In genomic region chr16:35717761-35718160, GRCm38 (mm10) we compare ENCODE assay signal across 21 mouse cellular contexts. TPM values are rescaled to one million over a fixed set of nuclear protein-coding genes. Genes with fewer than 3 reads are reported as not detected.
DNase-seq lines count a peak whose midpoint lies in the region; ATAC-seq and TF ChIP-seq lines count a peak whose summit lies in the region.
"Had no signal": no experiment of that assay in that cellular context is flagged by ENCODE, and none has a peak within 500 bp of the region (broad histone marks: within the 10 kb centered on the region; RNA-seq: fewer than 3 reads in every experiment).

No protein-coding gene starts in this region.

- CTCF ChIA-PET in Patski (lab: Charles Lee) = interaction anchor here (1.7 kb wide), 1 partner anchor 8 kb away, joined by 4 read pairs; no protein-coding TSS in a partner anchor

- no peak for TF ChIP-seq CTCF in Patski (IDR thresholded peaks at IDR 0.05)

- no peaks in the 10 kb centered on the region for H3K27me3 ChIP-seq in Patski
- H3K27me3 ChIP-seq: CH12.LX had no signal

- POLR2A ChIA-PET in Patski (lab: Charles Lee) = no interaction called here

- in situ Hi-C loops in Patski (cut with MboI; ENCODE audit: low pct_unique_long_range_greater_than_20kb) = loop anchor here (5.0 kb wide), 2 partner anchors 85 to 180 kb away; no protein-coding TSS in a partner anchor

- ATAC-seq in Patski = no peak
- ATAC-seq: activated CD4-positive, CD25-positive, alpha-beta regulatory T cell, adult 4 months; CD4-positive, CD25-positive, alpha-beta regulatory T cell, adult 4 months had no signal

- peak; percentile 59 for DNase-seq in retina, adult 2 months (ENCODE audit: low read depth, low spot score)
- no peak for DNase-seq in retina, embryonic 14.5 days (ENCODE audit: low spot score)
- DNase-seq in Patski (ENCODE audit: low read depth, low spot score) = peak; percentile 25
- DNase-seq in retina, postnatal 1 day = peak; percentile 79
- DNase-seq in retina, postnatal 7 days (ENCODE audit: low read depth, low spot score) = peak; percentile 70
- no peak for DNase-seq in testis, postnatal 14 days (ENCODE audit: low spot score)
- no peak for DNase-seq in urinary bladder, postnatal 14 days (ENCODE audit: low spot score)
- DNase-seq in heart, adult 18-20 months = no peak
- DNase-seq: adrenal gland, adult 2 months; adrenal gland, adult 8-10 months; adrenal gland, postnatal 10 days; adrenal gland, postnatal 14 days; adrenal gland, postnatal 25 days; adrenal gland, postnatal 36 days; B cell, adult 2 months; cerebellum, adult 11 months; cerebellum, adult 11-12 months; cerebellum, adult 18-20 months had no signal

RNA-seq across cellular contexts. Expression of gene Dirc2, which starts 51.4 kb away (rescaled TPM):
- 48.9 TPM for polyA plus RNA-seq in Patski (2021)
- total RNA-seq in heart, adult 18-20 months (2021) = 10 to 100 TPM; 56.4 to 59.9 TPM

RNA-seq across cellular contexts. Expression of gene Hspbap1, which starts 52.4 kb away (rescaled TPM):
- 14.2 TPM for polyA plus RNA-seq in Patski (2021)
- 1 to 10 TPM; 2.4 to 3.2 TPM for total RNA-seq in heart, adult 18-20 months (2021)

Comparison
In these comparisons a context has a peak if more than half of its experiments do, and no peak if none do; other contexts are left out.
1. DNase-seq: peak in retina, adult 2 months (single experiment), Patski (single experiment), retina, postnatal 1 day (single experiment) and retina, postnatal 7 days (single experiment); none in retina, embryonic 14.5 days (single experiment), testis, postnatal 14 days (single experiment), urinary bladder, postnatal 14 days (single experiment) and heart, adult 18-20 months (0 of 2).